Mouse (Mus musculus) T-helper 1 cell (primary cell): Measurements from ENCODE around the gene Celf1.

Experiments used
- in situ Hi-C: fragments of 300-600 bp; cut with MboI, MseI; formaldehyde crosslinking; loops from one replicate; pipeline ENCODE4 v1.15.1; 2025; ENCODE audit warnings: high pct_unique_total_duplicates

Celf1 gene

DNA sequence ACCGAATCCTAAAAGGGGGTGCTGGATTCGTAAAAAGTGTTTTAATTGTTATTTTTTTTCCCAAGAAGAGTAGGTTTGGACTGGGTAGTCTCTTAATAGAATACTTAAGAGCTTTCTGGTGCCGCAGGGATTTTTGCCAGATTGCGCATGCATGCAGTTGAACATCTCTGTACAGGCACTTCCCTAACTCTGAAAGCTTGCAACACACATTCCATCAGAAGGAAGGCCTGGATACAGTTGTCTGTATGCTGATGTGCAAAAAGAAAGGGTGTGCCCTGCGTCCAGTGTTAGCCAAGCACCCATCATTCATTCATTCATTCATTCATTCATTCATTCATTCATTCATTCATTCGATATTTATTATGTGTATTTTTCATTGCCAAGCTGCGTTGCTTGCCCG is 432 bp upstream of the Celf1 start:
- in situ Hi-C loops = loop anchor here (5.0 kb wide), 1 partner anchor 38 kb away; no protein-coding TSS in a partner anchor

DNA sequence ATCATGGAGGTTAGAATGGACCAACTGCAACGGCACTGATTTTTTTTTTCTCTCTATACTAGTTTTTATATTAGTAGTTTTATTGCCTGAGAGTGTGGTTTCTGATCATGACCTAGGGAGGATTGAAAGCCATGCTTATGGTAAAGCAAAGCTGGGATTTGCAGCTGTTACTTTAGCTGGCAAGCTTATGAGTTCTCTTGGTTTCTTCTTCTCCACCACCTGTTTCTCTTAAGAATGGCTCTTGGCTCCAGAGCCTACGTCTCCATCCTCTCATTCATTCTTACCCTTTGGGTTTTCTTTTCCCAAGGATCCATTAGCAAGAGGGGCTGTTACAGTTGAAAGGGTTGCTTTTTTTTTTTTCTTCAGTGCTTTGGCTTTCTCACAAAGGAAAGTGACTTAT is 1.6 kb downstream of the Celf1 start:
- in situ Hi-C loops = loop anchor here (5.0 kb wide), 1 partner anchor 36 kb away; no protein-coding TSS in a partner anchor

DNA sequence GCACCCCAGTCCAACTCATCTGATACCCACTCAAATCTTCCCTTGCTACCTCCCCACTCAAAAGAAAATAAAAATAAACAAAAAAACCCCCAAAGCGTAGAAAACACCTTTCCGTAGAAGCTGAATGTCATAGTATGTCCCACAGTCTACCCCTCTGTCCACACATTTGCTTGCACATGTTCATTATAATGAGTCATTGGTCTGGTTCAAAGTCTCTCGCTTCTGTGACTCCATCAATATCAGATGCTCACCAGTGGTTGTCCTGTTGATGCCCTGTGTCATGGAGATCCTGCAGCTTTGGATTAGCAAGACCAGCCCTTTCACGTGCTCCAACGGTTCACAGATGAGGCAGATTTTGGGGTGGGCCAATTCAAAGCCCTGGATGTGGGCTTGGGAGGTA is 10.0 kb downstream of the Celf1 start:
- in situ Hi-C loops = no loop called here

DNA sequence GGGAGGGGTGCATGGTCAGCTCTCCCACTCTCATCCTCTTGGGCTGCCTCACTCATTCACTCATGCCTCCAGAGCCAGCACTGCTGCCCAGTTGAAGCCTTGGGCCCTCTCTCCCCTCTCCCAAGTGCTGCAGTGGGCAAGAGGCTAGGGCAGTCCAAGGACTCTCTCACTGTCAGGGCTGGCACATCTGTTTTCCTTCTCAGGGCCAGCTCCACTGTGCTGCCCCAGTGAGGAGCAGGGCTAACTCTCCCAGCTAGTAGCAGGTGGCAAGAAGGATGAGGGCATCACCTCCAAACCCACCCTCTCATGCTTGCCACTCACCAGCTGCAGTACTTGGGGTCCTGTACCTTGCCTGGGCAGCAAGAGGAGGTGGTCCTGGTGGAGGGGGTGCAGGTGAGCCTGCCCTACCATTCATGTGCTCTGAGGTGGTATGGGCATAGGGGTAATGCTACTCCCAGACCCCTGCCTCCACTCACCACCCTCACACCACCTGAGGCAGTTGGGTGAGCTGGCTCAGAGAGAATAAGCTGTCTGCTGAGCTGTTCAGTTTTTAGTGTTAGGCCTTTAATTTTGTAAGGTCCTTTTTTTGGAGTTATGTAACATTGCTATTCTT is 10.5 kb downstream of the Celf1 start:
- in situ Hi-C loops = no loop called here

DNA sequence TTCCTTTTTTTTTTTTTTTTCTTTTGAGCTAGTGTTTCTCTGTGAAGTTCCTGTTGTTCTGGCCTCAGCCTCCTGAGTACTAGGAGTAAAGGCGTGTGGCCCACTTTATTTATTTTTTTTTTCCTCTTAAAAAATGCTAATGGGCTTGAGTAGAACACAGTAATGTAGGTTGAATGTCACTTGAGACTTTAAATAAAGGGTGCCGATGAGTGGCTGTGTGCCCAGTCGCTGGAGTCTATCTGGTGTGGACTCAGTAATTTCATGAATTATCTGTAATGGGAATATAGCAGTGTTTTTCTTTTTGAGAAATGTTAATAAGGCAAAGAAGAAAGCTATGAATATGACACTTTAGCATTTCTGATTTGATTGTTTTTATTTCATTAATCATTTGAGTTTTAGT is 13.3 kb downstream of the Celf1 start:
- in situ Hi-C loops = no loop called here

DNA sequence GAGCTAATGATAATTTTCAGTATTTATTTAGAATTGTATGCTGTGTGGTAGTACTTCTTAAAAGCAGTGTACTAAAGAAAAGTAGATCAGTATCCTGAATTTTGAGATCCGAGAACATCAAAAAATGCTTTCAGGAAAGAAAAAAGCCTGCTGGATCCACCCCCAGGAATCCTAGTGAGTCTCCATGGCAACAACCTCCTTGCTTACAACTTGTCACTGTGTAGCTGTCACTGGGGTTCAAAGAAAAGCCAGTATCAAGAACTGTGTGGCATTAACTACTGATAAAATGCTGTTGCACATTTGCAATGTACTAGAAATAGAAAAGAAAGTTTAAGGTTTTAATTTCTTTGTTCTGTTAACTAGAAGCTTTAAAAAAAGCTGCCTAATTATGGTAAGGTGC is 15.9 kb downstream of the Celf1 start:
- in situ Hi-C loops = no loop called here

DNA sequence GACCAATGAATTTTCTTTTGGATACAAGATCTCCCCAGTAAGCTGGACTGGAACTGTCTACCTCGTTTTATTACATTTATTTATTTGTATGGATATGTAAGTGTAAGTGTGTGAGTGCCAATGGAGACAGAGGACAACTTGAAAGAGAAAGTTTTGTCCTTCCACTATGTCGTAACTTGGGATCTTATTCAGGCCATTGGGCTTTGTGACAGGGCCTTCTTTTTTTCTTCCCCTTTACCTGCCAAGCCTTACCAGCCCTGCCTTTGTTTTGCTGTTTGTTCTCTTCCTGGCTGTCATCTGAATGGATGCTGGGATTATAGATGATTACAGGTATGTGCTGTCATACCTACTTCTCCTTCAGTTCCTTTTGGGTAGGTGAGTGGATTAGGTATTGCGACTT is 18.7 kb downstream of the Celf1 start:
- in situ Hi-C loops = no loop called here

DNA sequence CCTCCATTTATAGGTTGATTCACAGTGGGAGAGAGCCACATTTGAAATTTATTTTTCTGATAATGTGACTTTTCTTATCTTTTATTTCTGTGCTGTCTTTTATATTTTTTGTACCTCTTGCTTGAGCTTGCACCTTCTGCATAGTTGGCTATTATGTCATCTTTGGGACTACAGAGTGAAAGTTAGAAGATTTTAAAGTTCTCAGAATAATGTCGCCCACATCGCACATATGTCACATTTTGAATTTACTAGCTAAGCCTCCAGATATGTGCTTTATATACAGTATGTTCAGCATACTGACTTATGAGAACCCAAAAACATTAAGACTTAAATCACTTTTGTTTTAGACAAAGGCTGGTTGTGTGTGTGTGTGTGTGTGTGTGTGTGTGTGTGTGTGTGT is 19.8 kb downstream of the Celf1 start:
- in situ Hi-C loops = no loop called here

DNA sequence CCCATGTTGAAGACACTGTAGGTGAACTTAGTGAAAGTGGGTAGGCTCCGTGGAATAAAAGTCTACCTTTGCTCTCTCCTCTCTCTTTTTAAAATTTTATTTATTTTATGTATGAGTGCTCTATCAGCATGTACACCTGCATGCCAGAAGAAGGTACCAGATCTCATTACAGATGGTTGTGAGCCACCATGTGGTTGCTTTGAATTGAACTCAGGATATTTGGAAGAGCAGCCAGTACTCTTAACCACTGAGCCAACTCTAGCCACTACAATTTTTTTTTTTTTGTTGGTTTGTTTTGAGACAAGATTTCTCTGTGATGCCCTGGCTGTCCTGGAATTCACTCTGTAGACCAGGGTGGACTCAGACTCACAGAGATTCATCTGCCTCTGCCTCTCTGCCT is 23.1 kb downstream of the Celf1 start:
- in situ Hi-C loops = no loop called here

DNA sequence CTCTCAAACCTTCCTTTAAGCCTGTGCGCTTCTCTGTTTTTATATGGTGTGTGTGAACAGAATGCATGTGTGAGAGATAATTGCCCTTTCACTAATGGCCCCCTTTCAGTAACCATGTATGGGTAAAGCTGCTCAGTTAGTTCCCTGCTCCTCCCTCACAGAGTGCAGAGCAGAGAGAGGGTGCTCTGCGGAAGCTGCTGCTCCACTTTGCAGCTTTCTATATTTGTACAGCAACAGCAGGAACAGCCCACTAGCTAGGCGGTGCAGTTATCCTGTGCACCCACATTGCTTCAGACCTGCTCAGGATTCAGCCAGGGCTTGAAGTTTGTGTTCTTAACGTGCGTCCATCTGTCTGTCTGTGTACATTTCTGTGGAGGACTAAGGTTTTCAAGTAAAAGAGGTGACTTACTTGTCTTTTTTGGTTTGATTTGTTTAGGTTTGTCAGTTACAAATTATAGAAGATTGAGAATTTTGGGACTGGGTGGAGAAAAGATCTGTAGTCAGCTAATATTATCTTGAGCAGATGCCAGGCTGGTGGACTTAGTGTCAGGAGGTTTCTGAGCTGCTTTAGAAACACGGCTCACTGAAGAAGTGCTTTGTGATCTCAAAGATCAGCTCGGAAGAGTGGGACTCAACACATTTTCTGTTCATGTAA is 24.8 kb downstream of the Celf1 start:
- in situ Hi-C loops = no loop called here

DNA sequence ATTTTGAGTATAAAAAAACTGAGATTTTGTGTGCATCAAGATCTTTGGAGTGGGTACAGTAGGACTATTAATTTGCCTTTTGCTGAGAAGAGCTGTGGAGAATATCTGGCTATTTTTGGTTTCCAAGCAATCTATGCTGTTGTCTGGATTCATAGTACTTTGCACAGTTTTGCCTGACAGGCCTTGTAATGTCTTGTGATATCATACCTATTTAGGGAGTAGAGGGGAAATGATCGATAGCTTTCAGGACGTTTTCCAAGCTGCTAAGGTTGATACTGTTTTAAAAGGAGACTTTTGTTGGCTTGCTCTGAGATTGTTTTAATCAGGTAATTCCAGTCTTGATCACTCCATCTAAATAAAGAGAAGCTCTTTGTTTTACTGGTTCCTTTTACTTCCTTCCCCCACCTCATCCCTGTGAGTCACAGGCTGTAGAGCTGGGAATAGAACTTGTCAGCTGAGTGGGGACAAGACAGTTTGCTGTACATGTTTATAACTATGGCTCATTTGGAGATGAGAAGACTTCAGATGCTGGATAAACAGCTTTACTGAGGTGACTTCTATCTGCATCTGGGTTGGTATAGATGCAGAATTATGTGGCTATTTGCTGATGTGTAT is 25.4 kb downstream of the Celf1 start:
- in situ Hi-C loops = no loop called here

DNA sequence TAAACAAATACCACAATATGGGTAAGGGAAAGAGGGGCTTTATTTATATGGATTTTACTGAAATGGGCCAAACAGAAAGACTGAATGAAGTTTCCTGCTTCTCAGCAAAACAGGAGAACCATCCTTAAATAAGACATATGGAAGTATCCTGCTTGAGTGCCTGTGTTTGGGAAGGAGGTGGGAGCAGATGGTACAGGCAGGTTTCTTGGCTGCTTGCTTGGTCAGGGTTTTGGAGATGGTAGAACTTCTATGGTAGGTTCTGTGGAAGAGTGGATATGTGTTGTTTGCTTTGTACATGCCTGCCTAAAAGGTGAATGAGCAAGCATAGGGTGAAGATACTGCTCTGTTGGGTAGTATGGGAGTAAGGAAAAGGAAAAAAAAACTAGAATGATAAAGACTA is 30.4 kb downstream of the Celf1 start:
- in situ Hi-C loops = no loop called here

DNA sequence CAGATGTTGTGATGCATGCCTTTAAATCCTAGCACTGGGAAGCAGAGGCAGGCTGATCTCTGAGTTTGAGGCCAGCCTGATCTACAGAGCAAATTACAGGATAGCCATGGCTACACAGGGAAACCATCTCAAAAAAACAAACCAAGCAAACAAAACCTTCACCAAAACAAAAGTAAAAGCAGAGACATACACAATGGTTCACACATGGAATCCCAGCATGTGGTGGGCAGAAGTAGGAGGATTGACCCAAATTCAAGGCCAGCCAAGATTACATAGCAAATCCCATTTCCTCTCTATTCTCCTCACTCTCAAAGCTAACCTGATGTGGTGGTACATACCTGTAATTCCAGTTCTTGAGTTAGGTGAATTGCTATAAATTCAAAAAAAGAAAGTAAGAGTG is 33.9 kb downstream of the Celf1 start:
- in situ Hi-C loops = no loop called here

DNA sequence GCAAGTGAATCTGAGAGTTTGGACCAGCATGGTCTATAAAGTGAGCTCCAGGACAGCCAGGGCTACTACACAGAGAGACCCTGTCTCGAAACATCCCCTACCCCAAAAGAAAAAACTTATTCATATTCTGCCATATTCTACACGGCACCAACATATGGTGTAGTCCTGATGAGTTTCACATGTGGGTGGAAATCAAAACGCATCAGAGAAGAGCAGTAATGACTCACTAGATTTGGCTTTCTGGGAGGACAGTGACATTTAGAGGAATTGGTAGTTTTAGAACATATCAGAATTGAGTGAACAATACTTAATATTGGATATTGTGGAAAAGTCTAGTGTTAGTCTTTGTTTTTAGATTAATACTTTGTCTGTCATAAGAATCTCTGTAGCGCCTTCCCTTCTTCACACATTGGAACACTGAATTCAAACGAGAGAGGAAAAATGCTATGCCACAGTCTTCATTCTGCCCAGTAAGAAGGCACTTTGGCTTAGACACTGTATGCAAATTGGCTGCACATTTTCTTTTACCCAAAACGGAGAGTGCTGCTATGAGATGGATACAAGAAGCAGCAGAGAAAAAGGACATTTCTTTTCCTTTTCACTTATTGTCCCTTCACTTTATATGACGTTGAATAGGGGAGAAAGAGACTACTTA is 35.1 kb downstream of the Celf1 start:
- in situ Hi-C loops = loop anchor here (5.0 kb wide), 1 partner anchor 33 kb away; the partner anchor contains the start of gene Celf1

DNA sequence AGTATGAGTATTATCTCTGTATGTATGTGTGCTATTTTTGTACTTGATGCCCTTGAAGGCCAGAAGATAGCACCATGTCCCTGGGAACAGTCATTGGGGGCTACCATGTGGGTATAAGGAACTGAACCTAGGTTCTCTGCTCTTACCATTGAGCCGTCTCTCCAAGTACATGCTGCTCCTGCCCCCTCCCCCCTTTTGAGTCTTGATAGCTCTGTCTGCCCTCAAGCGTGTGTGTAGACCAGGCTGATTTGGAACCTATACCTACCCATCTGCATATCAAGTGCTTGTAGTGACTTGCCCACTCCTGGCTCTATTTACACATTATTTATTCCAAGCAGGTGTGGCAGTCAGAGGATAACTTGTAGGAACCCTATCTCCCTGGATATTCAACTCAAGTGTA is 36.4 kb downstream of the Celf1 start:
- in situ Hi-C loops = loop anchor here (5.0 kb wide), 1 partner anchor 34 kb away; the partner anchor contains the start of gene Celf1

DNA sequence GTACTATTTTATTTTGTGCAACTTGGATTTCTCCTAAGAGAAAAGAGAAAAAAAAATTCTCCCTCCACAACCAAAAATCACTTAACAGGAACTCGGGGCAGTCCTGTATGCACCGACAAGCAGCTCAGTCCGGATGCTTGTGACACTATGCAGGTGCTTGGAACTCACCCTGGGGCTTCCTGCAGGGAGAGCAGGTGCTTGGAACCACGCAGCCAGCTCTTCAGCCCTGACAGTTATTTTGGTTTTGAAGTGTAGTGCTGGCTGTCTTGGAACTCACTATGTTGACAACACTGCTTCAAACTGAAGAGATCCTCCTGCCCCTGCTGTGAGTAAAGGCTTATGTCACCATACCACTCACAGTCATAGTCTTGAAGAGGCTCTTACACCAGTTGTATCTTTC is 37.1 kb downstream of the Celf1 start:
- in situ Hi-C loops = loop anchor here (5.0 kb wide), 1 partner anchor 35 kb away; the partner anchor contains the start of gene Celf1

DNA sequence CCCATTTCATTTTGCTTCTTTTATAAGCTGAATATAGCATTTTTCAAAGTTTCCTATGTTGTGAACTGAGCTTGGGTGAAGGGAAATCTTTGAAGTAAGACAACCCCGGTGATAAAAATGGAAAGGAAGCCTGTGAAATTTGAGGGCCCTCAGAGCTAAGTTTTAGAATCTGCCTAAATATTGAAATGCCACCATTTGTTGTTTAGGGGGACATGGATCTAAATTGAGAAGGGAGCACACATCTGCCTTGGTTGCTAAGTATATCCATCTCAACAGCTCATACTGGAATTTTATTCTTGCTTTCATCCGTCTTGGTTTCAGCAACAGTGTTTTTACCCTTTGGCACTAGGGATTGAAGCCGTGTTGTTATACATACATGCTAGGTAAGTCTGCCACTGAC is 45.9 kb downstream of the Celf1 start:
- in situ Hi-C loops = no loop called here

DNA sequence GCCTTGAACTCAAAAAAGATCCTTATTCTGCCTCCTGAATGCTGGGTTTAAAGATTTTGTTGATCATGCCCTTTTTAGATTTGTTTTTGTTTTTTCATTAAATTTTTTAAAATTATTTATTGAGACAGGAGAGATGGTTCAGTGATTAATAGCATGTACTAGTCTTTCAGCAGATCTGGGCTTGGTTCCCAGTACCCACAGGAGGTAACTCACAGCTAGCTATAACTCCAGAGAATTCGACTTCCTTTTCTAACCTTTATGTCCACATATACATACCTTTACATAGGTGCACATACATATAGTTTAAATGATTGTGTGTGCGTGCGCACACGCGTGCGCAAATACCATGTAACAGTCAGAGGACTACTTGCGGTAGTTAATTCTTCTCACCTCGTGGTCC is 68.4 kb downstream of the Celf1 start:
- in situ Hi-C loops = loop anchor here (5.0 kb wide), 1 partner anchor 316 kb away; no protein-coding TSS in a partner anchor

DNA sequence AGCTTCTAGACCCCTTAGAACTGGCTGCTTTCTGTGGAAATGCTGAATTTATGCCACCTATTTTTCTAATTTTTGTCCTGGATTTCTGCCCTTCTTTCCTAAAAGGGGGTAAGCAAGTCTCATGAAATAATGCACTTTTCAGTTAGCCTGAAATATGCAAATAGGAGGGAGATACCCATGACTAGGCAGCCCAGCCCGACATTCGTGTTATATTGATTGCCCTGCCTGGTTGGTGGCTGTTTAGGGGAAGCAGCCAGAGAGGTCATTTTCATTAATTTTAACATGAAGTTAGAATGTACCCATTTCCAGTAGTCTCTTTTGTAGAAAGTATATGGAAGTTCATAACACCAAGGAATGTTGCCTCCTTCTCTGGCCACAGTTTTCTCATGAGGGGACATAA is 73.7 kb downstream of the Celf1 start:
- in situ Hi-C loops = no loop called here

DNA sequence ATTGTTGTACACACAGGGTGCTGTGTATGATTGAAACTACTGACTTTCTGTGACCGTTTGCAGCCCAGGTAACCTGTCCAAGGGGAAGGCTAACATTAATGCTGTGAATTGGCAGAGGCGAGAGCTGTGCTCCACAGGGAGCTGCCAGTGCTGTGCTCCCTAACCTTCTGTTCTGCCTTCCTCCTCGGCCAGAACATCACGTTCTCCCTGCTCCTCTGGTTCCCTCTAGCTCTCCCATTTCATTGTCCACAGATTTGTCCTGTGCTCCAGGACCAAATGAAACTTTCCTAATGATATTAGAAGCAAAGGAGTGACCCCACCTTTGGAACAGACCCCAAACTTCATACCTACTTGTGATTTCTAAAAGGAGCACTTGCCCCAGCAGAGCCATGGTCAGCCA is 75.2 kb downstream of the Celf1 start:
- in situ Hi-C loops = no loop called here

DNA sequence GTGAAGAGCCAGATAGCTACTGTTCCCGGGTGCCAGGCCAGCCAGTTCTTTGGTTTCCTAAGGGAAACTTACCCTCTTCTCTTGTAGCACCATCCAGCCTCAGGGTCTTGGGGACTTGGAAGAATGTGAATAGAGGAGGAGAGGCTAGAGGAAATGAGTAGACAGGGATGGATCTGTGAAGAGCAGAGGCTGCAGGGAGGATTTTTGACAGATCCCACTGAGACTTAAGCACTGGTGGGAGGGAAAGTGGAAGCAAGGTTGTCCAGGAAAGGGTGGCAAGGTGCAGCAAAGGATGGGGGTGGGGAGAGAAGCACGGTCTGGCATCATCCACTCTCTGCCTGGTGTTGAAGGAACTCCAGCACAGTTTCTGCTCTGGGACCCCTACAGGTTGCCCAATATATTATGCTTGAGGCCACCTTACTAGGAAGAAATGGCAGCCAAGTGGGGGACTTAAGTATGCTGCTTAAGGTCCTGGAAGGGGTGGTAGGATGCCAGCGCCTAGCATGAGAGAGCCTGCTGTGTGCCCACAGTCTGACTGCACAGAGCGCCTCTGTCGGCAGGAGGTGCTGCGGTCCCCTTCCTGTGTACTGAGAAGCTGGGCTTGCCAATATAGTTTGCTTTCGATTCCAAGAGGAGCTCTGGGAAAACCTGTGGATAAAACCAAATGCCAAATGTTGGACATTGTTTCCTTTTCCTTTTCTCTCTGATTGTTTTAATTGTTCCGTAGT is 78.0 kb downstream of the Celf1 start:
- in situ Hi-C loops = no loop called here

DNA sequence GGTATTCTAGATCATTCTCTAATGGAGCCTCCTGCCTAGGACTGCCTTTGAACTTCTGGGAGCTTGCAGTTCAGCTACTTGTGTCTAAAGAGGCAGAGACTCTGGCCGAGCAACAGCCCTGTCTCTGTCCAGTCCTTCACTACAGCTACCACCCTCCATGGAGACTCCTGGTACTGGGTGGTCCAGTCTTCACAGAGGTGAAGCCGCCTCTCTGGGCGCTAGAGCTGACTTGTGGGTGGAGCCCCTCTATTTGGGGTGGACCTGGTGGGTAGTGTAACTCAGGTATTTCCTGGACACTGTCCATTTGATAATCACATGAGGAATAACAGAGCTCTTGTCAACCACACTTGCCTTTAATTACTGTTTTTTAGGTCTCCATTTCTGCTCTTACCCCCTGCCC is 79.7 kb downstream of the Celf1 start:
- in situ Hi-C loops = no loop called here
